Mouse (Mus musculus) kidney, adult 2 months (tissue): Measurements from ENCODE around the gene Tradd.

Experiments
- CTCF ChIP-seq: fragments of 200-500 bp; conservative IDR thresholded peaks from 2 replicates; pipeline ENCODE4 v1.5.1; 2011; ENCODE audit warnings: low read depth, mild to moderate bottlenecking, control low read depth, low read length, moderate library complexity, mixed read lengths; ENCODE audit not compliant: insufficient read depth, insufficient read length
- POLR2A ChIP-seq: fragments of 200-500 bp; IDR thresholded peaks from one replicate; pipeline ENCODE4 v1.6.1; 2011; ENCODE audit warnings: low read depth, low read length, control low read depth

DNA sequence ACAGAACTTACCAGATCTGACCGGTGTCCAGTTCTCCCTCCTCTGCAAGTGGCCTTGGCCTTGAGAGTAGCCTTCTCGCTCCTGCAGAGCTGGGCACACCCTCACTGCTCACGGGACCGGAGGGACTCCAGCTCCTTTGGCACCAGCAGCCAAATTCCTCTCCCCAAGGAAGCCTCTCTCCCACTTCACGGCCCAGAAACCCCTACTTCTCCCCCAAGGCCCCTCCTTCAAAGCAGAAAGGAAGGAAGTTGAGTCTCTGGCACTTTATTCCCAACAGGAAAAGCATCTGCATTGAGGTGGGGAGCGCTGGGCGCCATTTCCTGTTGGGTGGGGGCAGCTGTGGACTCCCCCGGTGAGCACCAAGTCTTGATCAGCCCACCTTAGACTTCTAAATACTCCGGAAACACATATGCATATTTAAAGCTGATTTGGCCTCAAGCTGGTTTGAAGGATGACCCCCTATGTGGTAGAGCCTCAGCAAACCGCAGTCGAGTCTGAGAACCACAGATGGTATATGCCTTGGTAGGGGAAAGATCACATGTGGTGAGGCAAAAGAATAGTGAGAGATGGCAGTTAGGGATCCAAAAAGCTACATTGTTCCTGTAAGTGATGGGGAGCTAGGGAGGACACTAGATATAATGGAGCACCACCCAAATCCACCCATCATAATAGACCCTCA is 31.6 kb upstream of the Tradd start, which contains the start of gene Exoc3l:
- TF ChIP-seq CTCF = no peak
- no peak for TF ChIP-seq POLR2A
